Mouse (Mus musculus) heart, embryonic 11.5 days (tissue): ENCODE data around the gene Irf1. TPM values are rescaled to one million over a fixed set of nuclear protein-coding genes. Genes with fewer than 3 reads are reported as not detected.

ENCODE experiments used
- ATAC-seq: fragments of 200-750 bp; cut with Nextera tagmentation; replicated peaks from 2 replicates; pipeline ENCODE4 v1.8.0; 2017; ENCODE audit warnings: moderate library complexity; ENCODE audit not compliant: insufficient number of reproducible peaks, low FRiP score, low TSS enrichment
- H3K27ac ChIP-seq: fragments of 300-500 bp; sonication (generic); 2 replicates; pipeline ENCODE4 v1.5.1; 2014; ENCODE audit warnings: mild to moderate bottlenecking, low read depth, low read length
- H3K27me3 ChIP-seq: fragments of 300-500 bp; sonication (generic); 2 replicates; pipeline ENCODE4 v1.6.1; 2014; ENCODE audit warnings: mild to moderate bottlenecking, low read length, mixed read lengths; ENCODE audit not compliant: control insufficient read depth, insufficient read depth
- H3K36me3 ChIP-seq: fragments of 300-500 bp; sonication (generic); 2 replicates; pipeline ENCODE4 v1.6.1; 2014; ENCODE audit warnings: mild to moderate bottlenecking, low read length, moderate library complexity, mixed read lengths; ENCODE audit not compliant: control insufficient read depth, insufficient read depth
- H3K4me1 ChIP-seq: fragments of 300-500 bp; sonication (generic); 2 replicates; pipeline ENCODE4 v1.6.1; 2014; ENCODE audit warnings: low read length; ENCODE audit not compliant: control insufficient read depth, insufficient read depth
- H3K4me2 ChIP-seq: fragments of 300-500 bp; sonication (generic); 2 replicates; pipeline ENCODE4 v1.6.1; 2014; ENCODE audit warnings: mild to moderate bottlenecking, moderate library complexity
- H3K4me3 ChIP-seq: fragments of 300-500 bp; sonication (generic); 2 replicates; pipeline ENCODE4 v1.5.1; 2014; ENCODE audit warnings: low read depth, low read length
- H3K9ac ChIP-seq: fragments of 300-500 bp; sonication (generic); 2 replicates; pipeline ENCODE4 v1.6.1; 2014; ENCODE audit warnings: mild to moderate bottlenecking, low read depth, low read length, moderate library complexity
- H3K9me3 ChIP-seq: fragments of 300-500 bp; sonication (generic); replicated peaks from 2 replicates; pipeline ENCODE4 v1.6.1; 2016; ENCODE audit warnings: low read length; ENCODE audit not compliant: control insufficient read depth
- WGBS: fragments of 180-500 bp; shearing (Covaris S2); extraction: QIAGEN DNeasy Blood & Tissue Kit; methylation state at CpG from one replicate; pipeline ENCODE4 v1.1.7; 2014; ENCODE audit not compliant: insufficient replicate concordance; 5-methylcytosine and 5-hydroxymethylcytosine counted together
- microRNA-seq: library from miRNA; unstranded; fragments of <30 nt; microRNA quantifications from one replicate; pipeline ENCODE4, GENCODE M21; 2016; ENCODE audit warnings: borderline number of aligned reads
- polyA plus RNA-seq: library from polyadenylated mRNA; unstranded; fragments of >200 nt; fragmentation: Nextera tagmentation; extraction: Ambion mirVana; gene quantifications from 2 replicates; pipeline ENCODE4 v1.2.1, GENCODE M21; 2014

Gene Irf1
- polyA plus RNA-seq, 1 experiment from 2014 or later = 8.8 TPM

DNA sequence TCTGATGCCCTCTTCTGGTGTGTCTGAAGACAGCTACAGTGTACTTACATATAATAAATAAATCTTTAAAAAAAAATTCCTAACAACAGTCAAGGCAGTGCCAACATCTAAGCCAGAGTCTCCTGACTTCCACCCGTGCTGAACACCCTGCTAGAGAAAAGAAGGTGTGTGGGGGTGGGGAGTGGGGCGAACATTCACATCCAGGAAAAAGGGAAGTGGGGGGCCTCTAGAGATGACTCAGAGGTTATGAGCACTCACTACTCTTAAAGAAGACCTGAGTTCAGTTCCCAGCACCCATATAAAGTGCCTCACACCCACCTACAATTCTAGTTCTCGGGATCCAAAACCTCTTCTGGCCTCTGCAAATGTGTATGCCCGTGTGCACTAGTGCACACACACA lies 55.6 kb downstream of the Irf1 start:
- 75% methylated on average over 4 of the region's 4 CpGs for WGBS
- Histone ChIP-seq H3K4me3 (no peak overlapping the region), H3K4me1 (no peaks in the 10 kb centered on the region), H3K27me3 (no peaks in the 10 kb centered on the region), H3K27ac (no peak overlapping the region), H3K36me3 (no peaks in the 10 kb centered on the region), H3K9ac (no peak overlapping the region), H3K4me2 (no peak overlapping the region), H3K9me3 (0 out of 2 replicates have a peak, but pooled peaks cover 3% of the 10 kb centered on the region)
- no peak for ATAC-seq

Small RNA genes within 50 kb of the gene (microRNA-seq; reads per million reads assigned to microRNA genes)
- not detected for gene Mir7671

Other genes with a start within 250 kb of the Irf1 start
- 31.9 and 38.6 TPM in 2 replicates for gene Kif3a, start 202.6 kb upstream of the Irf1 start, polyA plus RNA-seq
- gene Il4, start 151.3 kb upstream of the Irf1 start, polyA plus RNA-seq = 0.86 and 1.8 TPM in 2 replicates
- not detected in 2 replicates for gene Il13, start 135.3 kb upstream of the Irf1 start, polyA plus RNA-seq
- 19.5 and 22.4 TPM in 2 replicates for gene Rad50, start 62.7 kb upstream of the Irf1 start, polyA plus RNA-seq
- not detected in 2 replicates for gene Il5, start 49.2 kb upstream of the Irf1 start, polyA plus RNA-seq
- 0.24 TPM in 1 of 2 replicates, not detected in the other for gene Gm17334, start 3.2 kb downstream of the Irf1 start, polyA plus RNA-seq
- gene Gm12216, start 89.2 kb downstream of the Irf1 start, polyA plus RNA-seq = 0.63 TPM in 1 of 2 replicates, not detected in the other
- 8.1 and 9.2 TPM in 2 replicates for gene Slc22a5, start 121.6 kb downstream of the Irf1 start, polyA plus RNA-seq
- 1.9 and 2.0 TPM in 2 replicates for gene Slc22a21, start 210.3 kb downstream of the Irf1 start, polyA plus RNA-seq